Mouse (Mus musculus) C2C12 (cell line): ENCODE results near the gene Gm21987.

Source experiments
- CTCF ChIP-seq: IDR thresholded peaks from one replicate; pipeline ENCODE4 v1.5.1; 2011; ENCODE audit not compliant: control insufficient read depth, insufficient read depth, insufficient read length
- USF1 ChIP-seq: IDR thresholded peaks from one replicate; pipeline ENCODE4 v1.6.1; 2011; ENCODE audit warnings: low read depth, mild to moderate bottlenecking, control low read depth, moderate library complexity

- TF ChIP-seq CTCF (no peak), USF1 (no peak)
Measured at GRCm38 (mm10) chr16:38408416-38408815, 61.6 kb downstream of the Gm21987 start.
